Mouse (Mus musculus) megakaryocyte, embryonic 14.5 days (primary cell): ENCODE measurements at regions not wholly inside any gene's neighbourhood (a gene's known extent, or its start where the extent isn't known, plus 50 kb on each side); places are given as distances from the start of the nearest gene placed in this dataset.
A peak's percentile ranks its signal among the peaks of the same experiment; 100 is the strongest.

Experiments used
- H3K27me3 ChIP-seq: replicated peaks from 2 replicates; pipeline ENCODE3; 2012; ENCODE audit warnings: inconsistent platforms
- H3K36me3 ChIP-seq: replicated peaks from 2 replicates; pipeline ENCODE3; 2012; ENCODE audit warnings: low read length, inconsistent platforms, mixed read lengths
- H3K4me1 ChIP-seq: 2 replicates; pipeline ENCODE4 v1.6.1; 2012; ENCODE audit warnings: inconsistent platforms
- H3K4me3 ChIP-seq: replicated peaks from 2 replicates; pipeline ENCODE3; 2012; ENCODE audit warnings: moderate library complexity, mild to moderate bottlenecking, inconsistent platforms
- H3K9me3 ChIP-seq: 2 replicates; pipeline ENCODE4 v1.6.1; 2012; ENCODE audit warnings: inconsistent platforms
- FLI1 ChIP-seq: IDR thresholded peaks from 2 replicates; pipeline ENCODE4 v1.6.1; 2012; ENCODE audit warnings: low read length, inconsistent platforms, mixed read lengths
- GATA1 ChIP-seq: IDR thresholded peaks from 3 replicates; pipeline ENCODE4 v1.6.1; 2012; ENCODE audit warnings: mixed read lengths, low read length, inconsistent platforms, borderline replicate concordance

- no peaks in the 10 kb centered on the region for H3K27me3 ChIP-seq
- 0 out of 2 replicates have a peak, but pooled peaks cover 5% of the 10 kb centered on the region for H3K9me3 ChIP-seq
- no peaks in the 10 kb centered on the region; the same call in 1 of the 2 replicates for H3K4me1 ChIP-seq
- H3K36me3 ChIP-seq, result no peaks in the 10 kb centered on the region
- TF ChIP-seq GATA1 (no peak), FLI1 (no peak)
- no peak overlapping the region for H3K4me3 ChIP-seq
Measured at GRCm38 (mm10) chr6:66280701-66281100, 254.5 kb upstream of the Mad2l1 start.

DNA sequence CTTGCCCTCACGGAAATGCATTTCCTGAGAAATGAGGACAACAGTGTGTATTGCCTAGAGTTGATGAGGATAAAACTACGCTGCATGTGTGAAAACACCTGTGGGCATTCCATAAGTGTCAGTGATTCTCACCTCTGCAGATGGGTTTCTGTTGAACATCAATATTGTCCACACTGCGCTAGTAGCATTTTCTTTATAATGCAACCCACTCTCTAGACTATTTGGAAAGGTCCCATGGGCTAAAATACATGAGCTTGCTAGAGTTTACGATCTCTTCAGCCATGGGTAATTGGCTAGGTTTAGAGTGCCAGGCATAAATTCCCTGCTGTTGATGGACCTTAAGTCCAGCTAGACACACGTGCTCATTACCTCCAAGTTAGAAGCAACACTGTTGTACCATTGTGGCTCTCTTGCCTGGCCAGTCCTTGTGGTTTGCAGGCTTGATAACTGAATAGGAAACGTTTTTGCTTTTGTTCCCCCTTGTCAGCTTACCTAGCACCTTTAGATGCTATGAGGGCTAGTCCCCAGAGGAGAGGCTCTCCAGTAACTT lies 252.5 kb upstream of the Mad2l1 start:
- no peaks in the 10 kb centered on the region; the same call in 1 of the 2 replicates for H3K4me1 ChIP-seq
- TF ChIP-seq GATA1 (no peak), FLI1 (no peak)
- H3K36me3 ChIP-seq, result no peaks in the 10 kb centered on the region
- H3K9me3 ChIP-seq, result 0 out of 2 replicates have a peak, but pooled peaks cover 5% of the 10 kb centered on the region
- no peaks in the 10 kb centered on the region for H3K27me3 ChIP-seq
- H3K4me3 ChIP-seq, result no peak overlapping the region

- TF ChIP-seq GATA1 (no peak), FLI1 (no peak)
- Histone ChIP-seq H3K4me1 (no peaks in the 10 kb centered on the region), H3K36me3 (no peaks in the 10 kb centered on the region), H3K4me3 (no peak overlapping the region), H3K9me3 (0 out of 2 replicates have a peak, but pooled peaks cover 3% of the 10 kb centered on the region), H3K27me3 (no peaks in the 10 kb centered on the region)
Measured at GRCm38 (mm10) chr6:66283521-66283920, 251.7 kb upstream of the Mad2l1 start.

GRCm38 (mm10) chr6:66287607-66288006 lies 247.6 kb upstream of the Mad2l1 start:
- Histone ChIP-seq H3K36me3 (no peaks in the 10 kb centered on the region), H3K4me1 (no peaks in the 10 kb centered on the region), H3K9me3 (no peaks in the 10 kb centered on the region), H3K4me3 (no peak overlapping the region), H3K27me3 (no peaks in the 10 kb centered on the region)
- no peak for TF ChIP-seq GATA1
- TF ChIP-seq FLI1, result no peak

- Histone ChIP-seq H3K27me3 (no peaks in the 10 kb centered on the region), H3K9me3 (no peaks in the 10 kb centered on the region), H3K4me1 (no peaks in the 10 kb centered on the region), H3K4me3 (no peak overlapping the region), H3K36me3 (no peaks in the 10 kb centered on the region)
- TF ChIP-seq GATA1 (no peak), FLI1 (no peak)
Measured at GRCm38 (mm10) chr6:66289196-66289595, 246.0 kb upstream of the Mad2l1 start.

DNA sequence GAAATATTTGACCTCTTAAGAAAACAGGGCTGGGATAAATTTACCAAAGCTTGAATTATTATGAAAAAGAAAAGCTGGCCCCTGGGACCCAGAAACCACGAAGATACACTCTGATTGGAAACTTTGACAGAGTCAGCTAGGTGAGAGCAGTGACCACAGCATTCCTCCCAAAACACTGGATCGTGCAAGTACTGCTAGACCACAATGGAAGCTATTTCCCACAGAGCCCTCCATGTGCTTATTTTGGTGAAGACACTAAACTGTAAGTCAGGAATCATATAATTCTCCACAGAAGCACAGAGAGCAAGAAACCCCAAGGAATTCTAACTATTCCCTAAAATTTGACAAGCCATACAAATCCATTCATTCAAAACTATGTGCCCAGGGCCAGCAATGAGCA lies 243.6 kb upstream of the Mad2l1 start:
- Histone ChIP-seq H3K4me3 (no peak overlapping the region), H3K9me3 (no peaks in the 10 kb centered on the region), H3K27me3 (no peaks in the 10 kb centered on the region), H3K36me3 (no peaks in the 10 kb centered on the region), H3K4me1 (no peaks in the 10 kb centered on the region)
- TF ChIP-seq FLI1 (no peak), GATA1 (no peak)

GRCm38 (mm10) chr6:66298056-66298455 lies 237.1 kb upstream of the Mad2l1 start:
- TF ChIP-seq FLI1, result no peak
- TF ChIP-seq GATA1, result no peak
- Histone ChIP-seq H3K36me3 (no peaks in the 10 kb centered on the region), H3K4me3 (no peak overlapping the region), H3K9me3 (no peaks in the 10 kb centered on the region), H3K4me1 (no peaks in the 10 kb centered on the region), H3K27me3 (no peaks in the 10 kb centered on the region)

GRCm38 (mm10) chr6:66300189-66300588 lies 235.0 kb upstream of the Mad2l1 start:
- Histone ChIP-seq H3K27me3 (no peaks in the 10 kb centered on the region), H3K4me3 (no peak overlapping the region), H3K4me1 (no peaks in the 10 kb centered on the region), H3K36me3 (no peaks in the 10 kb centered on the region), H3K9me3 (no peaks in the 10 kb centered on the region)
- no peak for TF ChIP-seq GATA1
- no peak for TF ChIP-seq FLI1

- no peaks in the 10 kb centered on the region for H3K9me3 ChIP-seq
- no peaks in the 10 kb centered on the region for H3K27me3 ChIP-seq
- H3K36me3 ChIP-seq, result no peaks in the 10 kb centered on the region
- no peak for TF ChIP-seq GATA1
- no peak for TF ChIP-seq FLI1
- no peak overlapping the region for H3K4me3 ChIP-seq
- peaks cover 15% of the 10 kb centered on the region for H3K4me1 ChIP-seq
Measured at GRCm38 (mm10) chr6:66344848-66345247, 190.3 kb upstream of the Mad2l1 start.

DNA sequence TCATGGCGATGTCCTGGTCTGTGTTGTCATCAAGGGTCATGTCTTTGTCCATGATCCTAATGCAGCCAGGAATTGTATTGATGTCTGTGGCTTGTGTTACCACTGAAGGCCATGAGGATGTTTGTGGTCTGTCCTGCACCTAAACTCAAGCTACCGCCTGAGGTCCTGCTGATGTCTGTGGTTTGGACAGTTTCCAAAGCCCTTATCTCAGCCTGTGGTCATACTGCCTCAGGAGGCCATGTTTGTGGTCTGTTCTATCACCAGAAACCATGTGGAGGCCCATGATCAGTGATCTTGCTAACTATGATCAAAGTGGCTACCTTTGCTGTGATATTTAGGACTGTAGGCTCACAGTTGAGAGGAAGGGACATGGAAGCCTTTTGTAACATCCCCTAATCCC lies 187.8 kb upstream of the Mad2l1 start:
- H3K4me1 ChIP-seq, result peaks cover 15% of the 10 kb centered on the region
- no peaks in the 10 kb centered on the region for H3K36me3 ChIP-seq
- no peaks in the 10 kb centered on the region for H3K27me3 ChIP-seq
- TF ChIP-seq GATA1 (peak; percentile 87; the same call in 1 of the 3 replicates), FLI1 (no peak)
- H3K9me3 ChIP-seq, result no peaks in the 10 kb centered on the region
- peak overlapping the region; percentile 54 for H3K4me3 ChIP-seq

DNA sequence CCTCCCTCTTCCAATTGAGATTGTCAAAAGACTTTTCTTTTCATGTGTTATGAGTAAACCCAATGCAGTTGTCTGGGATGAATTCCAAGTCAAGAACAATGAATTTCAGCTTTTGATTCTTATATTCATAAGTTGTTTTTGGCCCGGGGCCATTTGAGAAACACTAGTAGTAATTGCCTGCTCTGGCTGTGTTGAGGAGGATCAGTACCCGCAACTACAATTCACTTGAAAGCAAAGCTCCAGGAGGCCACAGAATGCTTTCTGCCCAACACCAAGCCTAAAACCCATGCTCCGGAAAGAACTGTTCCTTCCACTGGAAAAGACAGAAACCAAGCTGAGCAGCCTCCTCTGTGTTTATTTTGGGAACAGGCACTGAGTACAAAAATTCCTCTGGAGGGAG lies 174.1 kb upstream of the Mad2l1 start:
- Histone ChIP-seq H3K4me3 (no peak overlapping the region), H3K4me1 (peaks cover 14% of the 10 kb centered on the region; the same call in 1 of the 2 replicates), H3K9me3 (no peaks in the 10 kb centered on the region), H3K27me3 (no peaks in the 10 kb centered on the region), H3K36me3 (no peaks in the 10 kb centered on the region)
- no peak for TF ChIP-seq GATA1
- TF ChIP-seq FLI1, result no peak
